Mouse (Mus musculus): ENCODE data around the gene Sarm1.
A peak's percentile ranks its signal among the peaks of the same experiment; 100 is the strongest.

GRCm38 (mm10) chr11:78513106-78513790, 15.7 kb upstream of the Sarm1 start:
- TF ChIP-seq POLR2A (IDR thresholded peaks at IDR 0.05; ENCODE audit: low read depth, low read length) (peak; percentile 4; the same call in 1 of the 2 replicates), CTCF (IDR thresholded peaks at IDR 0.05; ENCODE audit: borderline replicate concordance, insufficient read depth, low read length) (no peak)

All from embryonic fibroblast, embryonic 13.5 days (primary cell).